Mouse (Mus musculus) kidney, adult 2 months (tissue): ENCODE measurements at regions not wholly inside any gene's neighbourhood (a gene's known extent, or its start where the extent isn't known, plus 50 kb on each side); places are given as distances from the start of the nearest gene placed in this dataset.

Source experiments
- CTCF ChIP-seq: fragments of 200-500 bp; conservative IDR thresholded peaks from 2 replicates; pipeline ENCODE4 v1.5.1; 2011; ENCODE audit warnings: low read depth, mild to moderate bottlenecking, control low read depth, low read length, moderate library complexity, mixed read lengths; ENCODE audit not compliant: insufficient read depth, insufficient read length
- POLR2A ChIP-seq: fragments of 200-500 bp; IDR thresholded peaks from one replicate; pipeline ENCODE4 v1.6.1; 2011; ENCODE audit warnings: low read depth, low read length, control low read depth

- TF ChIP-seq CTCF (no peak), POLR2A (no peak)
Measured at GRCm38 (mm10) chr1:128747196-128747790, 155.2 kb upstream of the Cxcr4 start.
